Mouse (Mus musculus) erythroblast, adult 5-6 weeks (primary cell): ENCODE measurements around the gene Vmn1r176. TPM values are rescaled to one million over a fixed set of nuclear protein-coding genes. Genes with fewer than 3 reads are reported as not detected.
"Not testable (repeated sequence)": the region's sequence is repeated elsewhere in the genome, so short reads cannot be mapped to it uniquely, and the experiment has no call there.

Experiments used
- ATAC-seq: replicated peaks from 2 replicates; pipeline ENCODE4 v1.8.0; 2016; ENCODE audit warnings: moderate number of reproducible peaks, mild to moderate bottlenecking, moderate TSS enrichment, inconsistent platforms; ENCODE audit not compliant: poor library complexity, low FRiP score, severe bottlenecking
- total RNA-seq, 2 experiments: library from RNA; stranded (forward) in 1 of 2; stranded (reverse) in 1 of 2; fragments of 150-400 nt in 1 of 2; fragments of 200-764, 138-1000 nt in 1 of 2; gene quantifications; 2 replicates each; pipeline versions ENCODE4 v1.2.3 to v1.2.4; 2015 to 2017; ENCODE audit warnings: low replicate concordance in 2 of 2

Gene Vmn1r176
- total RNA-seq (2015; ENCODE audit: low replicate concordance) = not detected in 2 replicates
- not detected in 2 replicates for total RNA-seq (2017; ENCODE audit: low replicate concordance)

- ATAC-seq = not testable (repeated sequence)
Measured at GRCm38 (mm10) chr7:23837272-23837671, at the start of gene Vmn1r176. TSS of gene Vmn1r176 (minus strand) at chr7:23837372.

- not testable (repeated sequence) for ATAC-seq
Measured at GRCm38 (mm10) chr7:23876918-23877317, 39.7 kb upstream of the Vmn1r176 start.

- ATAC-seq = not testable (repeated sequence)
Measured at GRCm38 (mm10) chr7:23866349-23866748, 29.2 kb upstream of the Vmn1r176 start, which contains the start of gene Vmn1r177. TSS of gene Vmn1r177 (minus strand) at chr7:23866449.

- ATAC-seq = not testable (repeated sequence)
Measured at GRCm38 (mm10) chr7:23810543-23810942, 26.6 kb downstream of the Vmn1r176 start, which contains the start of gene Vmn1r175. TSS of gene Vmn1r175 (minus strand) at chr7:23810643.

GRCm38 (mm10) chr7:23784526-23784925, 52.6 kb downstream of the Vmn1r176 start:
- ATAC-seq = no peak

Other genes with a start within 250 kb of the Vmn1r176 start
- gene Vmn1r170, start 231.2 kb downstream of the Vmn1r176 start, total RNA-seq (2015; ENCODE audit: low replicate concordance) = not detected in 2 replicates
- not detected in 2 replicates for gene Vmn1r170, start 231.2 kb downstream of the Vmn1r176 start, total RNA-seq (2017; ENCODE audit: low replicate concordance)
- not detected in 2 replicates for gene Vmn1r171, start 206.7 kb downstream of the Vmn1r176 start, total RNA-seq (2015; ENCODE audit: low replicate concordance)
- gene Vmn1r171, start 206.7 kb downstream of the Vmn1r176 start, total RNA-seq (2017; ENCODE audit: low replicate concordance) = not detected in 2 replicates
- not detected in 2 replicates for gene Vmn1r172, start 179.1 kb downstream of the Vmn1r176 start, total RNA-seq (2015; ENCODE audit: low replicate concordance)
- not detected in 2 replicates for gene Vmn1r172, start 179.1 kb downstream of the Vmn1r176 start, total RNA-seq (2017; ENCODE audit: low replicate concordance)
- gene Vmn1r173, start 136.7 kb downstream of the Vmn1r176 start, total RNA-seq (2015; ENCODE audit: low replicate concordance) = not detected in 2 replicates
- gene Vmn1r173, start 136.7 kb downstream of the Vmn1r176 start, total RNA-seq (2017; ENCODE audit: low replicate concordance) = 0.09 TPM in 1 of 2 replicates, not detected in the other
- not detected in 2 replicates for gene Vmn1r174, start 85.1 kb downstream of the Vmn1r176 start, total RNA-seq (2015; ENCODE audit: low replicate concordance)
- 0.14 TPM in 1 of 2 replicates, not detected in the other for gene Vmn1r174, start 85.1 kb downstream of the Vmn1r176 start, total RNA-seq (2017; ENCODE audit: low replicate concordance)
- gene Vmn1r175, start 26.7 kb downstream of the Vmn1r176 start, total RNA-seq (2015; ENCODE audit: low replicate concordance) = not detected in 2 replicates
- gene Vmn1r175, start 26.7 kb downstream of the Vmn1r176 start, total RNA-seq (2017; ENCODE audit: low replicate concordance) = not detected in 2 replicates
- not detected in 2 replicates for gene Vmn1r177, start 29.1 kb upstream of the Vmn1r176 start, total RNA-seq (2015; ENCODE audit: low replicate concordance)
- gene Vmn1r177, start 29.1 kb upstream of the Vmn1r176 start, total RNA-seq (2017; ENCODE audit: low replicate concordance) = not detected in 2 replicates
- gene Vmn1r178, start 54.6 kb upstream of the Vmn1r176 start, total RNA-seq (2015; ENCODE audit: low replicate concordance) = not detected in 2 replicates
- not detected in 2 replicates for gene Vmn1r178, start 54.6 kb upstream of the Vmn1r176 start, total RNA-seq (2017; ENCODE audit: low replicate concordance)
- not detected in 2 replicates for gene Vmn1r179, start 89.6 kb upstream of the Vmn1r176 start, total RNA-seq (2015; ENCODE audit: low replicate concordance)
- gene Vmn1r179, start 89.6 kb upstream of the Vmn1r176 start, total RNA-seq (2017; ENCODE audit: low replicate concordance) = not detected in 2 replicates
- not detected in 2 replicates for gene Vmn1r180, start 113.3 kb upstream of the Vmn1r176 start, total RNA-seq (2015; ENCODE audit: low replicate concordance)
- gene Vmn1r180, start 113.3 kb upstream of the Vmn1r176 start, total RNA-seq (2017; ENCODE audit: low replicate concordance) = not detected in 2 replicates
- gene Vmn1r181, start 137.2 kb upstream of the Vmn1r176 start, total RNA-seq (2015; ENCODE audit: low replicate concordance) = not detected in 2 replicates
- not detected in 2 replicates for gene Vmn1r181, start 137.2 kb upstream of the Vmn1r176 start, total RNA-seq (2017; ENCODE audit: low replicate concordance)
- not detected in 2 replicates for gene V1rd19, start 164.3 kb upstream of the Vmn1r176 start, total RNA-seq (2015; ENCODE audit: low replicate concordance)
- not detected in 2 replicates for gene V1rd19, start 164.3 kb upstream of the Vmn1r176 start, total RNA-seq (2017; ENCODE audit: low replicate concordance)
- gene Vmn1r183, start 215.9 kb upstream of the Vmn1r176 start, total RNA-seq (2015; ENCODE audit: low replicate concordance) = not detected in 2 replicates
- gene Vmn1r183, start 215.9 kb upstream of the Vmn1r176 start, total RNA-seq (2017; ENCODE audit: low replicate concordance) = not detected in 2 replicates
- 7.3 and 8.6 TPM in 2 replicates for gene Zfp180, start 244.6 kb upstream of the Vmn1r176 start, total RNA-seq (2015; ENCODE audit: low replicate concordance)
- 11.0 and 15.3 TPM in 2 replicates for gene Zfp180, start 244.6 kb upstream of the Vmn1r176 start, total RNA-seq (2017; ENCODE audit: low replicate concordance)